ENCODE assay signal across 26 mouse cellular contexts in the genomic region with DNA sequence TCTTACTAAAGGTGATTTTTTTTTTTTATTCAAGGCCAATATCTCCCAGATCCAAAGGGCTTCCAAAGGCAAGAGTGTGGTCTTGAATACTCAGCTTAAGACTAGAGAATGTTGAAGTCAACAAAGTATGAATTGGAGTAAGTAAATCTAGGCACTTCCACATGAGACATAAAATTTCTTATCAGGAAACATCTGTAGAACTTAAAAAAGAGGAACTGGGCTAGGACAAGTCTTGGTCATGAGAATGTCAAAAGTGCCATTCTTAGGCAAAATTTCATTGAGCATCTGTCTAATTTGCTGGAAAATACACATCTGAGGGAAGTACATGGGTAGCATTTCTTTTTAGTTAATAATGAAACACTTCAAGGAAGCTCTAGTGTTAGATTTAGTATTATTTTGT.
DNase-seq lines count a peak whose midpoint lies in the region; ATAC-seq and TF ChIP-seq lines count a peak whose summit lies in the region.
"Had no signal": no experiment of that assay in that cellular context is flagged by ENCODE, and none has a peak within 500 bp of the region (broad histone marks: within the 10 kb centered on the region; RNA-seq: fewer than 3 reads in every experiment).

No protein-coding gene starts in this region.

- no peaks in the 10 kb centered on the region for H3K79me2 ChIP-seq in MEL (ENCODE audit: control insufficient read depth, insufficient read depth, low read length, poor library complexity)

- no peaks in the 10 kb centered on the region for H3K36me3 ChIP-seq in MEL (ENCODE audit: control insufficient read depth in 1 of 2, insufficient read depth in 2 of 2, low read length in 2 of 2)
- H3K36me3 ChIP-seq in forebrain, embryonic 15.5 days = no peaks in the 10 kb centered on the region
- H3K36me3 ChIP-seq: embryonic facial prominence, embryonic 13.5 days; embryonic facial prominence, embryonic 15.5 days; forebrain, embryonic 10.5 days; forebrain, embryonic 12.5 days; G1E had no signal

- ATAC-seq in granulocyte monocyte progenitor cell, adult 5-6 weeks (replicated peaks; ENCODE audit: poor library complexity, severe bottlenecking) = peak; percentile 56; the same call in 1 of the 2 replicates
- peak; percentile 68 for ATAC-seq in megakaryocyte progenitor cell, adult 5-6 weeks (replicated peaks; ENCODE audit: poor library complexity)
- no peak for ATAC-seq in forebrain, embryonic 15.5 days (replicated peaks)
- ATAC-seq: CD4-positive, CD25-positive, alpha-beta regulatory T cell, adult 4 months; forebrain, embryonic 14.5 days; forebrain, postnatal 0 days had no signal

- DNase-seq in MEL (ENCODE audit: low read depth, low spot score) = peak; percentile 2
- no peak for DNase-seq in c-Kit-positive CD71-positive TER-119-positive erythroid progenitor cells, embryonic 14.5 days (ENCODE audit: low spot score)
- DNase-seq in frontal cortex, postnatal 14 days (ENCODE audit: low spot score in 2 of 2) = no peak
- DNase-seq: adrenal gland, adult 2 months; adrenal gland, postnatal 10 days; adrenal gland, postnatal 25 days; B cell, adult 2 months; cerebellum, adult 11-12 months; cerebellum, adult 2 months; cerebellum, adult 9-10 months; cerebellum, postnatal 10 days; cerebellum, postnatal 25 days; embryo, embryonic 11 days; forebrain, postnatal 0 days had no signal

- no peaks in the 10 kb centered on the region for H3K9me3 ChIP-seq in MEL (replicated peaks; ENCODE audit: insufficient read depth, low read length)
- no peaks in the 10 kb centered on the region for H3K9me3 ChIP-seq in forebrain, embryonic 15.5 days
- H3K9me3 ChIP-seq: embryonic facial prominence, embryonic 13.5 days; embryonic facial prominence, embryonic 15.5 days; forebrain, embryonic 10.5 days; forebrain, embryonic 12.5 days; G1E had no signal

- no peak overlapping the region for H3K4me3 ChIP-seq in MEL (ENCODE audit: control insufficient read depth in 1 of 2, insufficient read depth in 1 of 2, low read depth in 2 of 2, low read length in 2 of 2)
- no peak overlapping the region for H3K4me3 ChIP-seq in forebrain, embryonic 15.5 days
- H3K4me3 ChIP-seq: embryonic facial prominence, embryonic 13.5 days; embryonic facial prominence, embryonic 15.5 days; erythroblast, embryonic 14.5 days; forebrain, embryonic 10.5 days; forebrain, embryonic 12.5 days had no signal

- TF ChIP-seq EP300 in MEL (IDR thresholded peaks at IDR 0.05; ENCODE audit: low read depth in 1 of 2, low read length in 2 of 2) = no peak

- TF ChIP-seq RAD21 in MEL (IDR thresholded peaks at IDR 0.05; ENCODE audit: low read depth, low read length) = no peak

- no peak overlapping the region for H3K27ac ChIP-seq in MEL (ENCODE audit: control insufficient read depth, low read depth, low read length)
- H3K27ac ChIP-seq in forebrain, embryonic 15.5 days (replicated peaks) = no peak overlapping the region
- H3K27ac ChIP-seq: embryonic facial prominence, embryonic 13.5 days; embryonic facial prominence, embryonic 15.5 days; forebrain, embryonic 10.5 days; forebrain, embryonic 12.5 days had no signal

- H3K9ac ChIP-seq in MEL (ENCODE audit: control insufficient read depth, low read depth, low read length, poor library complexity, severe bottlenecking) = no peak overlapping the region
- no peak overlapping the region for H3K9ac ChIP-seq in forebrain, embryonic 15.5 days (replicated peaks)
- H3K9ac ChIP-seq: embryonic facial prominence, embryonic 13.5 days; embryonic facial prominence, embryonic 15.5 days; forebrain, embryonic 12.5 days; forebrain, postnatal 0 days had no signal

- H3K4me1 ChIP-seq in MEL (ENCODE audit: control insufficient read depth in 1 of 2, insufficient read depth in 2 of 2, low read length in 2 of 2) = no peaks in the 10 kb centered on the region
- H3K4me1 ChIP-seq in forebrain, embryonic 15.5 days = no peaks in the 10 kb centered on the region
- H3K4me1 ChIP-seq: embryonic facial prominence, embryonic 13.5 days; embryonic facial prominence, embryonic 15.5 days; forebrain, embryonic 10.5 days; forebrain, embryonic 12.5 days had no signal

- no peak for TF ChIP-seq POLR2A in MEL (IDR thresholded peaks at IDR 0.05; ENCODE audit: control insufficient read depth in 1 of 2, insufficient read depth in 1 of 2, low read depth in 1 of 2, low read length in 2 of 2, poor library complexity in 1 of 2)

- no peak overlapping the region for H3K4me2 ChIP-seq in forebrain, embryonic 15.5 days (replicated peaks)
- H3K4me2 ChIP-seq: embryonic facial prominence, embryonic 13.5 days; embryonic facial prominence, embryonic 15.5 days; forebrain, embryonic 12.5 days had no signal

- no peak for TF ChIP-seq CTCF in MEL (IDR thresholded peaks at IDR 0.05 in 2 of 3, conservative IDR thresholded peaks at IDR 0.05 in 1 of 3; ENCODE audit: control insufficient read depth in 1 of 3, insufficient read depth in 1 of 3, low read depth in 2 of 3, low read length in 3 of 3, poor library complexity in 1 of 3, severe bottlenecking in 1 of 3)

- H3K27me3 ChIP-seq in MEL (ENCODE audit: control insufficient read depth in 1 of 2, insufficient read depth in 2 of 2, low read length in 2 of 2) = no peaks in the 10 kb centered on the region
- H3K27me3 ChIP-seq in forebrain, embryonic 15.5 days = no peaks in the 10 kb centered on the region
- H3K27me3 ChIP-seq: CH12.LX; embryonic facial prominence, embryonic 13.5 days; embryonic facial prominence, embryonic 15.5 days; forebrain, embryonic 12.5 days had no signal

TF ChIP-seq in MEL, 35 proteins besides CTCF, POLR2A, EP300 and RAD21:
- TF ChIP-seq MYC (IDR thresholded peaks at IDR 0.05; ENCODE audit: low read depth, low read length) = no peak
- no peak for TF ChIP-seq CHD1 (IDR thresholded peaks at IDR 0.05; ENCODE audit: low read depth, low read length)
- TF ChIP-seq UBTF (IDR thresholded peaks at IDR 0.05; ENCODE audit: borderline replicate concordance, insufficient read depth, low read depth, low read length) = no peak
- no peak for TF ChIP-seq CHD2 (IDR thresholded peaks at IDR 0.05; ENCODE audit: low read length)
- TF ChIP-seq MXI1 (IDR thresholded peaks at IDR 0.05; ENCODE audit: low read depth, low read length) = no peak
- no peak for TF ChIP-seq GABPA (IDR thresholded peaks at IDR 0.05; ENCODE audit: low read depth, low read length)
- no peak for TF ChIP-seq POLR2AphosphoS2 (IDR thresholded peaks at IDR 0.05; ENCODE audit: low read length)
- no peak for TF ChIP-seq ZKSCAN1 (IDR thresholded peaks at IDR 0.05; ENCODE audit: low read depth, low read length)
- TF ChIP-seq MEF2A (IDR thresholded peaks at IDR 0.05; ENCODE audit: extremely low read depth, insufficient replicate concordance, low read depth, low read length, poor library complexity, severe bottlenecking) = no peak
- no peak for TF ChIP-seq RCOR1 (IDR thresholded peaks at IDR 0.05; ENCODE audit: low read depth, low read length)
- no peak for TF ChIP-seq ELF1 (IDR thresholded peaks at IDR 0.05; ENCODE audit: low read depth, low read length)
- TF ChIP-seq ZNF384 (IDR thresholded peaks at IDR 0.05; ENCODE audit: low read depth, low read length) = no peak
